Mouse (Mus musculus): Measurements from ENCODE around the gene Cphx1. TPM values are rescaled to one million over a fixed set of nuclear protein-coding genes. Genes with fewer than 3 reads are reported as not detected.
"Not testable (repeated sequence)": the region's sequence is repeated elsewhere in the genome, so short reads cannot be mapped to it uniquely, and the experiment has no call there.

Gene Cphx1
- not detected in 2 replicates for polyA plus RNA-seq (2015; fragmentation: Nextera tagmentation; extraction: Ambion mirVana)

DNA sequence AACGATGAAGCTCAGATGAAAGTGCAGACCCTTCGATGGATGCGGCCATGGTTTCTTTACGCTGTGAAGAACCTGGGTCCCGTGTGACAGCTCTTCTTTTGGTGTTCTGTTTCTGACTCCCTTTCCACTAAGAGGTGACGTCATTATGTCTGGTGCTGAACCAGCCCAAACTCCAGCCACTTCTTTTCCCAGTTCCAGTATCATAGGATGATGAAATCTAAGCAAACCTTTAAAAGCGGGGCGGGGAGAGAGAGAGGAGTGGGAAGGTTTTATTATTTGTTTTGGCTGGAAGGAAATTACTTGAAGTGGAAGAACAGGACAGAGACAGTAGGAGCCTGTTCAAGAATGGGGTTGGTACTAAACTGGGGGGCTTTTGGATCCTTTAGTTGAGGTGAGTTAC lies at the start of gene Cphx1:
Gene Cphx1, plus strand, starts transcription at position 301 of the 400 bp plus-strand sequence.
- no CpG with 5 or more reads among the region's 8 CpGs for WGBS
- H3K4me2 ChIP-seq (replicated peaks); H3K4me3 ChIP-seq; H3K9ac ChIP-seq (replicated peaks); H3K9me3 ChIP-seq; H3K4me1 ChIP-seq; H3K36me3 ChIP-seq; ATAC-seq (replicated peaks); H3K27me3 ChIP-seq; H3K27ac ChIP-seq (replicated peaks): not testable (repeated sequence)

- not testable (repeated sequence) for H3K9ac ChIP-seq (replicated peaks); H3K4me3 ChIP-seq; H3K9me3 ChIP-seq; H3K4me2 ChIP-seq (replicated peaks); H3K27ac ChIP-seq (replicated peaks); H3K27me3 ChIP-seq; H3K36me3 ChIP-seq; H3K4me1 ChIP-seq; ATAC-seq (replicated peaks)
- WGBS, result no CpG with 5 or more reads among the region's 3 CpGs
Measured at GRCm38 (mm10) chr14:25894566-25894965, 43.5 kb upstream of the Cphx1 start.

- no CpG with 5 or more reads among the region's 7 CpGs for WGBS
- H3K9ac ChIP-seq (replicated peaks); H3K4me2 ChIP-seq (replicated peaks); ATAC-seq (replicated peaks); H3K4me1 ChIP-seq; H3K9me3 ChIP-seq; H3K4me3 ChIP-seq; H3K27me3 ChIP-seq; H3K36me3 ChIP-seq; H3K27ac ChIP-seq (replicated peaks): not testable (repeated sequence)
Measured at GRCm38 (mm10) chr14:25895686-25896085, 42.4 kb upstream of the Cphx1 start.

- not testable (repeated sequence) for H3K9ac ChIP-seq (replicated peaks); H3K36me3 ChIP-seq; H3K4me2 ChIP-seq (replicated peaks); H3K4me1 ChIP-seq; H3K27me3 ChIP-seq; H3K4me3 ChIP-seq; H3K9me3 ChIP-seq; H3K27ac ChIP-seq (replicated peaks); ATAC-seq (replicated peaks)
- WGBS, result no CpG with 5 or more reads among the region's 10 CpGs
Measured at GRCm38 (mm10) chr14:25903000-25903399, 35.1 kb upstream of the Cphx1 start, which contains the start of gene Plac9a. Plac9a (minus strand) TSS chr14:25903100.

DNA sequence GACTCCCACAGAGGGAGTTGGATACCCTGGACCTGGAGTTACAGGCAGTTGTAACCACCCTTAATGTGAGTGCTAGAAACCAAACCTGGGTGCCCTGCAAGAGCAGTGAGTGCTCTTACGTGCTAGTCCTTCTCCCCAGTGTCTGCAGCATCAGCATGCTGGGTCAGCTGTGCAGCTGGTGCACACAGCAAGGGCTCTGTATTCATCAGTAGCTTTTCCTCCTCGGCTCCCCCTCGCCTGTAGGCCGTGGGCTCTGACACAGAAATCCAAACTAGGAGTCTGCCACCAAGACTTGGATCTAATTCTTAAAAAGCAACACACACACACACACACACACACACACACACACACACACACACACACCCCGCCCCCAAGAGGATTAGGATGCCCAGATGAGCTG lies 32.9 kb upstream of the Cphx1 start:
- H3K27ac ChIP-seq (replicated peaks); ATAC-seq (replicated peaks); H3K27me3 ChIP-seq; H3K9ac ChIP-seq (replicated peaks); H3K4me2 ChIP-seq (replicated peaks); H3K4me3 ChIP-seq; H3K4me1 ChIP-seq; H3K9me3 ChIP-seq; H3K36me3 ChIP-seq: not testable (repeated sequence)
- WGBS, result 11% methylated on average over 1 of the region's 5 CpGs

DNA sequence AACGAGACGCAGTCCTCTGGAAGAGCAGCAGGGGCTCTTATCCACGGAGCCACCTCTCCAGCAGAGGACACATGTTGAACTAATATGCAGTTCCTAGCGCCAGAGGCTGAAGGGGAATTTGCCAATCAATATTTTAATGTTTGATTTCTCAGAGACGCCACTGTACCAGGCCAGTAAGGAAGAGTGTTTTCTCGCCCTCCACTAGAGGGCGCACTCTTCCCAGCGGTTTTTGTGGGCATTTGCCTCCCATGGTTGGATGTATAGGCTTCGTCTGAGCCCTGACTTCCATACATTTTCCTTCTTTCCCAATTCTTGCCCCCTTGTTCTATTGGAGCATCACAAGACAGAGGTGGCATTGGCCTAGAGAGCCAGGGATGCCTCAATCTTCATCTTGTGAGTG lies 30.8 kb upstream of the Cphx1 start:
- not testable (repeated sequence) for ATAC-seq (replicated peaks); H3K36me3 ChIP-seq; H3K9me3 ChIP-seq; H3K27me3 ChIP-seq; H3K9ac ChIP-seq (replicated peaks); H3K27ac ChIP-seq (replicated peaks); H3K4me2 ChIP-seq (replicated peaks); H3K4me1 ChIP-seq; H3K4me3 ChIP-seq
- WGBS, result no CpG with 5 or more reads among the region's 9 CpGs

- no CpG with 5 or more reads among the region's 8 CpGs for WGBS
- not testable (repeated sequence) for H3K36me3 ChIP-seq, H3K27me3 ChIP-seq
Measured at GRCm38 (mm10) chr14:25908976-25909375, 29.1 kb upstream of the Cphx1 start.

DNA sequence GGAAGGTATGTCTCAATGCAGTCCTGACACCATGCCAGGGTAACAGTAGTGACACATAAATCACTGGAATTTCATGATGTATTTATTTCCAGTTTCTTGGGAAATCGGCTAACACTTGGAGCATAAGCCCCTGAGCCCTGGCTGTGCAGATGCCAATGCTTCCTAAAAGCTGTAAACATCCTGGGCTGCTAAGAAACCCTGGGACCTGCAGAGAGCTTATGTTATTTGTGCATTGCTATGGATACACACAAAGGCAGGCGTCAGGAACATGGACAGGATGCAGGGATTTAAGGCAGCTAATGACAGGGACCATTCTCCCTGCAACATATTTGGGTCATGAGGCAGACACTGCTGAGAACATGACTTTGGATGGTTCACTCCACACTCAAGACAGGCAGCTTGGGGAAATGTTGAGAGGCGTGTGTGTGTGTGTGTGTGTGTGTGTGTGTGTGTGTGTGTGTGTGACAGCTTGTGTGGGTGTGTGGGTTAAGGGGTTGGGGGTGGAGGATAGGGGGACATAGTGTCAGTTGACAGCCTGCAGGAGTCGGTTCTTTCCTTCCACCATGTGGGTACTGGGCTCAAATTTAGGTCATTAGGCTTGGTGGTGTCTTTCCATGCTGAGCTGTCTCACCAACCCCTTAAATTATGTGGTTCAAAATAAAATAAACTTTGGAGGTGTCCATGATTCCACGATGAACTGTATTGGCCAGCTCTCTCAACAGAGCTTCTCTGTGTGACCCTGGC lies 19.5 kb upstream of the Cphx1 start:
- H3K4me3 ChIP-seq; H3K27ac ChIP-seq (replicated peaks); H3K36me3 ChIP-seq; ATAC-seq (replicated peaks); H3K9ac ChIP-seq (replicated peaks); H3K4me1 ChIP-seq; H3K4me2 ChIP-seq (replicated peaks); H3K27me3 ChIP-seq; H3K9me3 ChIP-seq: not testable (repeated sequence)
- no CpG with 5 or more reads among the region's 5 CpGs for WGBS

More at GRCm38 (mm10) chr14:25908976-25909375, 29.1 kb upstream of the Cphx1 start:
- not testable (repeated sequence) for H3K4me3 ChIP-seq; H3K4me1 ChIP-seq; H3K4me2 ChIP-seq (replicated peaks); ATAC-seq (replicated peaks); H3K27ac ChIP-seq (replicated peaks); H3K9ac ChIP-seq (replicated peaks); H3K9me3 ChIP-seq

DNA sequence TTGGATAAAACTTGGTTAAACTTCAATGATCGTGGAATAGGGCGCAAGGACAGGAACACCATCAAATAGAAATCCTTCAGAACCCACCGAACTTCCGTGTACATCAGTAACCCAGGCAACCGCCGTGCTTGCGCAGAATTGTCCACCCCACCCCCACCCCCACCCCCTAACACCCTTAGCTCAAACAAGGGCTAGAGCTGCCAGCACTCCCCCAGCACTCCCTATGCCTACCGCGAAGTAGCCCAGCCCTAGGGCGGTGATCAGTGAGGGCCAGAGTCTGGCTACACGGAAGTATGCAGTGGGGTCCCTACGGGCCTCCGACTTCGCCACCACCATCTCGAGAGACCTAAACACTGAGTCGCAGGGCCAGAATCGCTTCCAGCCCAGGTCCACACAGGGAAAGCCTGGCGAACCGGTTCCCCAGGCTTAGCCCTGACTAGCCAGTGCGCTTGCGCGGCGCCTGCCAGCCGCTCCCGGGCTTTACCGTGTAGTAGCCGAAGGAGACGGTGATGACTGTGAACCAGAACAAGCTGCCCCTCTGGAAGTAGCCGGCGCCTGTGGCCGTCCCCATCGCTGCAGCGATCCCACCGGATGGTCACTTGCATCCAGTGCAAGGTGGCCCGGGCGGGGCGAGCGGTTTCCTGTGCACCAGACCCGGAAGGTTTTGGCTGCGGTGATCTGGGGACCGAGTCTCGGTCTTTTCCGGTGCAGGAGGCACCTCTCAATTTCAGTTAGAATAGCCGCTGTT lies 11.1 kb upstream of the Cphx1 start:
- H3K4me3 ChIP-seq; H3K4me2 ChIP-seq (replicated peaks); H3K9ac ChIP-seq (replicated peaks); H3K4me1 ChIP-seq; H3K27ac ChIP-seq (replicated peaks); H3K36me3 ChIP-seq; H3K9me3 ChIP-seq; H3K27me3 ChIP-seq: not testable (repeated sequence)
- peak; percentile 90 for ATAC-seq (replicated peaks)
- no CpG with 5 or more reads among the region's 44 CpGs for WGBS

- H3K27me3 ChIP-seq; H3K4me1 ChIP-seq; H3K4me2 ChIP-seq (replicated peaks); H3K9ac ChIP-seq (replicated peaks); H3K27ac ChIP-seq (replicated peaks); H3K36me3 ChIP-seq; H3K9me3 ChIP-seq; H3K4me3 ChIP-seq: not testable (repeated sequence)
- ATAC-seq (replicated peaks), result peak; percentile 88
- no CpG with 5 or more reads among the region's 10 CpGs for WGBS
Measured at GRCm38 (mm10) chr14:25927562-25927881, 10.6 kb upstream of the Cphx1 start, which contains the start of gene Tmem254a. Tmem254a (minus strand) TSS chr14:25927672.

DNA sequence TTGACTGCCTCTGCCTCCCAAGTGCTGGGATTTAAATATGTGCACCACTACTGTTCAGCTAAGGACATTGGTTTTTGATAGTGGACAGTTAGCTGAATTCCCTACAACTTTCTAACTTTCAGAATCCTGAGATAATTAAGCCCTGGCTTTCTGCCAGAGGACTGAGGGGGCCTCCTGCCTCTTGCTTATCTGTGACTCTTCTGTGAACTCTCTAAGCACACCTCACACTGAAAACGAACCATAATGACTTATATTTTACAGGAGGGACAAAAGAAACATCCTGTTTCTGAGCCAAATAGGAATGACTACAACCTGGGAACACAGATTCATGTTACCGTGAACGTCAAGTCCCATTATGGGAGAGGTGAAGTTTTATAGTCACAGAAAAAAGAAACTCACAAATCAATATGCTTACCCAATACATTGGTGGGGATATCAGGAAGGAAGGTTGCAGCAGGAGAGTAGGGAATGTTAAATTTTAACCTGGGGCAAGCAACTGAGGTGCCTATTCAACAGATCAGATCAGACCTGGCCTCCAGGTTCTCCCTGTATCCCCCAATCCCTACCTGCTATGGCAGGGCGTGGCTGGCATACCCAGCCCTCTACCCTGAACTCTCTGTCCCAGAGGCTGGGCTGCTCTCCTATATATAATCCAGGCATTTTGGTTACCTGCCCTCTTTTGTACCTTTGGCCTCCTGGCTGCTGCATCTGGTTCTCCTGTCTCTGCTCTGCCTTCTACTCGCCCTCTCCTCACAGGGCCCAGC lies 1.1 kb upstream of the Cphx1 start:
- not testable (repeated sequence) for H3K4me1 ChIP-seq; H3K4me2 ChIP-seq (replicated peaks); H3K36me3 ChIP-seq; H3K27ac ChIP-seq (replicated peaks); ATAC-seq (replicated peaks); H3K9me3 ChIP-seq; H3K9ac ChIP-seq (replicated peaks); H3K4me3 ChIP-seq; H3K27me3 ChIP-seq
- no CpG with 5 or more reads among the region's 5 CpGs for WGBS

GRCm38 (mm10) chr14:25957861-25958260 lies 19.8 kb downstream of the Cphx1 start:
- H3K9me3 ChIP-seq; H3K36me3 ChIP-seq; H3K4me3 ChIP-seq; H3K27ac ChIP-seq (replicated peaks); H3K4me2 ChIP-seq (replicated peaks); ATAC-seq (replicated peaks); H3K27me3 ChIP-seq; H3K4me1 ChIP-seq; H3K9ac ChIP-seq (replicated peaks): not testable (repeated sequence)
- WGBS, result no CpG with 5 or more reads among the region's 3 CpGs

Measured in forebrain, embryonic 15.5 days (tissue).